Mouse (Mus musculus) erythroblast, adult 5-6 weeks (primary cell): ENCODE data around the gene Pcdh8. TPM values are rescaled to one million over a fixed set of nuclear protein-coding genes. Genes with fewer than 3 reads are reported as not detected.

ENCODE experiments used
- ATAC-seq: replicated peaks from 2 replicates; pipeline ENCODE4 v1.8.0; 2016; ENCODE audit warnings: moderate number of reproducible peaks, mild to moderate bottlenecking, moderate TSS enrichment, inconsistent platforms; ENCODE audit not compliant: poor library complexity, low FRiP score, severe bottlenecking
- total RNA-seq, 2 experiments: library from RNA; stranded (forward) in 1 of 2; stranded (reverse) in 1 of 2; fragments of 150-400 nt in 1 of 2; fragments of 200-764, 138-1000 nt in 1 of 2; gene quantifications; 2 replicates each; pipeline versions ENCODE4 v1.2.3 to v1.2.4; 2015 to 2017; ENCODE audit warnings: low replicate concordance in 2 of 2

The Pcdh8 gene
- total RNA-seq, 2 experiments from 2014 or later, result not detected

DNA sequence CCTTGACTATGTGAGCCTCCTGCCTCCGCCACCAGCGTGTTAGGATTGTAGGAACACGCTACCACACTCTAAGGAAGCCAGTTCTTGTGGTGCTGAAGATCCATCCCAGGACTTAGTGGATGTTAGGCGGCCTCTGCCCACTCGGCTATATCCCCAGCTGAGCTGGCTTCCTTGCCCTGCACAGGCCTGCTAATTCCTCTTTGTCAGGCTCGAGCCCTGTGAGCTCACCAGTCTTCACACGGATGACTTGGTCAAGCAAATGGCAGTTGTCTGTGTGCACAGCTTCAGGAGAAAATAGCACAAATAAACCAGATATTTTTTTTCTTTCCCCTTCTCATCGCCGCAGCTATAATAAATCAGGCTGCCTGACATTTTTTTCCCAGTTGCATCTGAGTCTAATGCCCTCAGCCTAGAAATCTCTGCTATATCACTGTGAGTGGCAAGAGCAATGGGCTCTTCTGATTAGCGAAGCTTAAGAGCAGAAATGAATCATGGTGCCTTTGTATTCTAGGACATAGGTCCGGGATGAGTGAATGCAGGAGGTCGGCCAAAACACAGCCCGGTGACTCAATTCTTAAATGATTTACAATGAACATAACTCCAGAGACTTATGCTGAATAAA lies 16.4 kb downstream of the Pcdh8 start:
- ATAC-seq, result no peak

DNA sequence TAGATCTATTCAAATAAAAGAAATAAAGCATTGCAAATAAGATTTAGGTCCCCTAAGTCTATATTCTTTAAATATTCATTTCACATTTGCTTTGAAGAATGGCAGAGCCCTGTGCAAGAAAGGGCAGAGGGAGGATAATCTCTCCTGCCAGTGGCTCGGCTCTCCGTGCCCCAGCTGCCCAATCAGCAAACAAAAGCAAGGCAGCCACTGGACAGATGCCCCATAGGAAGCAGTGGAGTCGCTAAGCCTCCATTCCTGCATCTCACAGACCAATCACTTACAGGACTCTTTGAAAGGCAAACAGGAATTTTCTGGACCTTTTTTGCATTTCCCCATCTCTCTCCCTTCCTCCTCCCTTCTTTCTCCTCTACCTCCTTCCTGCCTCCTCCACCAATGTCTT lies 17.0 kb downstream of the Pcdh8 start:
- ATAC-seq, result no peak

DNA sequence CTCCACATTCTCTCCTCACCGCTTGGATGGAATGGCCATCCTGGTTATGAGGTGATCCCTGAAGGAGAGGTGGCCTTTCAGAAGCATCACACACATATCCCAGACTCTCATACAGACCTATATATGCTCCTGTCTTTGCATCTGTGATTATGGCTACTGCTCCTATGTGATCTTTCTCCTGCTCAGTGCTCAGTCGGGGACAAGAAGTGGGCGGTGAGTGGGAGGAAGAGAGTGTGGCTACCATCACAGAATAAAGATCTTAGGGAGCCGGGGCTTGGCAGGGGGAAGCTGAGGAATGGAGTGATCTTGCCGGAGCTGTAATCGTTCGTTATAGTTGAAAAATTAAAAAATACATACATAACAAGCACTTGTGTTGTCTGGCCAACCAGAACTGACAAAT lies 17.4 kb downstream of the Pcdh8 start:
- ATAC-seq, result no peak

DNA sequence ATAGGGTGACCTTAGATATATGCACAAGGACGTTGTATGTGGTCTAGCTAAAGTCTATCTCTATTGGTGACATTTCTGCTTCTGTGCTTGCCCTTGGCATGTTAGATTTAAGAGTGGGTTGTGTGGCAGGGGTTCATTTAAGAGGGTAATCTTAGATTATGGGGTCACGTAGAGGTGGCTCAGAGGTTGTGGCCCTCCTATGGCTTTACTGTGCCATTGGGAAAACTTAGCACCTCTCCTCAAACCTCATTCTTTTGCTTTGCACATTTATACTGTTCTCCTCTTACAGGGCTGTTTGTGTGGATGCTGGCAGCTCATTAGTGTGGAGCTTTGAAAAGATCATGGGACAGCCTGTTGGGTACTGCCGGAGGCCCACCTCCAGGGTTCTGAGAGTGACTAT lies 30.6 kb downstream of the Pcdh8 start:
- ATAC-seq, result no peak

DNA sequence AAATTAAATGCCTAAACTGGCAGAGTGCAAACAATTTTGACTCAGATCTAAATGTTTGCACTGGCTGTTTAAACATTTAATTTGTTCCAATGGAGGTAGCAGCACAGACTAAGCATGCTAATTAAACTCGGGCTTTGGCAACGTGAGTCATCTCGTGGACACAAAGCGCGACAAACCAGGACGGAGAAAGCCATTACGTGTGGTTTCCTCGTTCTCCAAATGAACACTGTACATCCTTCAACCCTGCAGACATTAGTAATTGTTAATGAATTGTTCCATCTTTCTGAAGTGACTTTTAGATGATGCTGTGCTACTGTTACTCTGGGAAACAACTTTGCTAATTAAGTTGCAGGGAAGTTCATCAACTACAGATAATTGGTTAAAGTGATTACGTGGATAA lies 32.7 kb downstream of the Pcdh8 start:
- ATAC-seq, result no peak

DNA sequence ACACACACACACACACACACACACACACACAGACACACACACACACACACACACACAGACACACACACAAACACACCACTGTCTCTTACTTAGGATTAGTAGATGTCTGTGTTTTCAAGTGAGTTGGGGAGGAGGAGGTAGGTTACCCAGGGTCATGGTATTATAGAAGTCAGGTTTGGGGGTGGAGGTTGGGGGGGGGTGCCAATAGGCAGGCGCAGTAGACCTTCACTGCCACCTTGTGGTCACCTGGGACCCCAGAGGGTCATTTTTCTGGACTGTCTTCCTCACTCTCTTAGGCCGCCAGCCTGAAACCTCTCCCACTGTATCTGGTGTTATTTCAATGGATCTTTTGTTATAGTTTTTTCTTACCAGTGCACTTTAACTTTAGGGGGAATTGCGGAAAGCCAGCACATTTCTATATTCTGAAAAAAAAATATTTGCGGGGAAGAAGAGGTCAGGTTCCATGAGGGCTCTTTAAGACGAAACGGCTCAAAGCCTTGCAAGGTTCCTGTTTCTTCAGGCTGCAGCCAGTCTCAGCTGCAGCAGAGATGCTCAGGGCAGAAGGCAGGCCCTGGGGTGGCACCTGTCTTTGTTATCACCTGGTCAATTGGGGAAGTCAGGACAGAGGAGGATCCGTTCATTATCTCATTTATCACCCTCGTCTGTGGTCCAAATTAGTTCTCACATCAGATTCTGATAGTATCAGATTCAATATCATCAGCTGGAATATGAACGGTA lies 33.3 kb downstream of the Pcdh8 start:
- no peak for ATAC-seq

DNA sequence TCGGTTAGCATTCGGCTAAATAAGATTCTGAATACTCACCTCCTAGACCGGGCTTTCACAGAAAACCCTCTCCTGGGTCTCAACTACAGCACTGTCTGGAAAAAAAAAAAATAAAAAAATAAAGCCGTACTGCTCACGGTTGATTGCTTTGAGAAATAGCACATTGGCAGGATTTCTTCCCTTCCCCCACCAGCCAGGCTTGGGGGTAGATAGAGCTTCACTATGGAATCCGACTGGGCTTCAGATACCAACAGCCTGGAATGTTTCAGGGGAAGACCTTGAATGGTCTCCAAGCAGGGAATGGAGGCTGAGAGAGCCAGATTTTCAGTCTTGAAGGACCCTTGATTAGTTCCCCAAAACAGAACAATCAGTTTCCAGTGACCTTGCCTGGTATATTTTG lies 34.3 kb downstream of the Pcdh8 start:
- no peak for ATAC-seq

DNA sequence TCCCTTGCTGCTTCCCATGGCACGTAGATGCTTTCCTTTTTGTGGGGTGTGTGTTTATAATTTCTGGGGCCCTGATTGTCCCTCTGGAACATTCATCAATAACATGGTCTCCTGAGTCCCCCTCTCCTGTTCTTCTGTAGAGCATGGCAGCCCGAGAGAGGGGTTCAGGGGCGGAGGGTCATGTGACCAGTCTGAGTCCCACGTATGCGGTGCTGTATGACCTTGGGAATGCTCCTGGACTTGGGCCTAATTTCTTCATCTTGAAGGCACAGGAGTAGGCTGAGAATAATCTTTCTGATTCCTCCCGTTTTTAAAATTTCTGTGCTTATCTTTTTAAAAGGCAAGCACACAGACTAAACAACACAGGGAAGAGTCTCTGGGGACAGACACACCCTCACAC lies 37.6 kb downstream of the Pcdh8 start:
- ATAC-seq, result no peak

DNA sequence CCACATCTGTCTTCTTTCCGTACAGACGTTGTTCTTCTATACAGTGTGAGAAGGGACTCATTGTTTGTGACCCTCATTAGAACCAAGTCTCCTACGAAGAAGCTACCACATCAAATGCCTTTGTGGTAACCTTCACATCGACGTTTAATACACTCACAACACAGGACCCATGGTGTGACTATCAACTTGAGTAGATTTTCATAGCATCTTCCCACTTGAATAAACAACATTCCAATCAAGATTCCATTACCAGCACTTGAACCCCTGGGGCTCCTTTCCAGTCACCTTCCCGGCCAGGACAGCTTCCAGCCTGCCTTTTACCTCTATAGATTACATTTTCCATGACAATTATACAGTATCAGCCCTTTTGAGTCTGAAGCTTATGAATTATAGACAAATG lies 42.3 kb downstream of the Pcdh8 start:
- no peak for ATAC-seq

DNA sequence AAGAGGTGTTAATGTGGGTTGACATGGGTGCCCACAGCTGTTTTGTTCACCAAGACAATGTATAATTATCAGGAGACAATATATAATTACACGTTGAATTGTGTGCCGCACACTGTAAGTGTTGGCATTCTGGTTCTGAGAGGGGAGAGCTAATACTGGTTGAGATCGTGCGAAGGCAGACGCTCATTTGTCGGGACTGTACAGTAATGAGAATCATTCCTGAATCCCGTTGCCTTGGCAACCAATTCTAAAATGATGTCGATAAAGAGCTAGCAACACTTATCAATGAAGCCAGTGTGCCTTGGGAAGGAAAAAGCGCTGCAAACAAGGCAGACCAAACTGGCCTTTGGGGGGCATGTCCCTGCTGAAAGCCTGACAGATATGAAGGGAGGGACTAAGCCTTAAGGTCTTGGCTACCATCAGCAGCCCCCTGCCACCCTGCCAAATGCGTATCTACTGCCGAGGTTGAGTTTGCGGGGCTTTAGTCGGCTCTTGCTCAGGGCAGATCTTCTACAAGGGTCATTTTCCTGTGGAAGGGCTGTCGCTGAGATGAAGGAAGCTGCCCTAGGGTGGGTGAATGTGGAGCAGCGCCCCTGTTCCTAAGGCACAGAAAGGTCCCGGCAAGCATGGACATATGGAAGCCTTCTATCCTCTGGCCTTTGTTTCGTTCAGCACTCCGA lies 47.0 kb downstream of the Pcdh8 start:
- no peak for ATAC-seq

DNA sequence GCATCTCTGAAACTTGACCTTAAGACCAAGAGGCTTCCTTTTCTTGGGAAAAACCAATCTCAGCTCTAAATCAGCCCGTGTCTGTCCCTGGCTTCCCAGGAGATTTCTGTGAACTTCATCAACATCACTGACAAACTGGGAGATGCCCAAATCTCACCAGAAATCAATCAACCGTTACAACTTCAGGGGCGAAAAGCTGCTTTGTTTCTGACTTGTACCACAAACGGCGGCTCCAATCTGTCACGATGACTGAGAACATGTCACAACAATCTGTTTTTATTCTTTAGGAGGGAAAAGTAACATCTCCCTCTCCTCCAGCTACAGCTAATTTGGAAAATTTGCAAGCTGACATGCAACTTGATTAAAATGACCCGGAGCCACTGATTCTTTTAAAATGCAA lies 48.9 kb downstream of the Pcdh8 start:
- ATAC-seq, result no peak

Other genes starting within 250 kb of the Pcdh8 start
- gene Sugt1, start 183.6 kb downstream of the Pcdh8 start, total RNA-seq (2015; ENCODE audit: low replicate concordance), result 46.9 and 56.4 TPM in 2 replicates
- gene Sugt1, start 183.6 kb downstream of the Pcdh8 start, total RNA-seq (2017; ENCODE audit: low replicate concordance), result 30.9 and 44.0 TPM in 2 replicates
- 2.9 TPM in 1 of 2 replicates, not detected in the other for gene Cnmd, start 109.1 kb downstream of the Pcdh8 start, total RNA-seq (2015; ENCODE audit: low replicate concordance)
- gene Cnmd, start 109.1 kb downstream of the Pcdh8 start, total RNA-seq (2017; ENCODE audit: low replicate concordance), result 2.4 TPM in 1 of 2 replicates, not detected in the other
- 12.7 and 26.7 TPM in 2 replicates for gene Olfm4, start 212.8 kb upstream of the Pcdh8 start, total RNA-seq (2015; ENCODE audit: low replicate concordance)
- 13.9 TPM in 2 replicates for gene Olfm4, start 212.8 kb upstream of the Pcdh8 start, total RNA-seq (2017; ENCODE audit: low replicate concordance)